Mouse (Mus musculus) intestine, postnatal 0 days (tissue): ENCODE data around the gene Tbc1d9. TPM values are rescaled to one million over a fixed set of nuclear protein-coding genes. Genes with fewer than 3 reads are reported as not detected.

ENCODE experiments used
- ATAC-seq: fragments of 200-750 bp; cut with Nextera tagmentation; 2 replicates; pipeline ENCODE4 v1.8.0; 2017; ENCODE audit warnings: mild to moderate bottlenecking, moderate TSS enrichment, moderate library complexity
- H3K27ac ChIP-seq: fragments of 300-500 bp; sonication (generic); 2 replicates; pipeline ENCODE4 v1.5.1; 2014; ENCODE audit warnings: mild to moderate bottlenecking, low read depth, low read length, moderate library complexity
- H3K27me3 ChIP-seq: fragments of 300-500 bp; sonication (generic); replicated peaks from 2 replicates; pipeline ENCODE4 v1.6.1; 2014; ENCODE audit warnings: low read length, mixed read lengths; ENCODE audit not compliant: control insufficient read depth, insufficient read depth
- H3K36me3 ChIP-seq: fragments of 300-500 bp; sonication (generic); 2 replicates; pipeline ENCODE4 v1.6.1; 2014; ENCODE audit warnings: mild to moderate bottlenecking, moderate library complexity; ENCODE audit not compliant: control insufficient read depth, insufficient read depth
- H3K4me1 ChIP-seq: fragments of 300-500 bp; sonication (generic); replicated peaks from 2 replicates; pipeline ENCODE4 v1.6.1; 2014; ENCODE audit warnings: antibody characterized with exemption, low read length, mixed read lengths; ENCODE audit not compliant: control insufficient read depth, insufficient read depth
- H3K4me2 ChIP-seq: fragments of 300-500 bp; sonication (generic); replicated peaks from 2 replicates; pipeline ENCODE4 v1.6.1; 2014; ENCODE audit warnings: low read depth, mild to moderate bottlenecking, moderate library complexity
- H3K4me3 ChIP-seq: fragments of 300-500 bp; sonication (generic); 2 replicates; pipeline ENCODE4 v1.5.1; 2014; ENCODE audit warnings: low read depth, low read length
- H3K9ac ChIP-seq: fragments of 300-500 bp; sonication (generic); 2 replicates; pipeline ENCODE4 v1.6.1; 2014; ENCODE audit warnings: mild to moderate bottlenecking, low read depth, low read length
- H3K9me3 ChIP-seq: fragments of 300-500 bp; sonication (generic); 2 replicates; pipeline ENCODE4 v1.6.1; 2016; ENCODE audit warnings: mixed run types; ENCODE audit not compliant: control insufficient read depth
- CTCF ChIP-seq: sonication (generic); IDR thresholded peaks from 2 replicates; pipeline ENCODE4 v1.5.1; 2016; ENCODE audit warnings: low read depth, mild to moderate bottlenecking, control low read depth, antibody characterized with exemption, moderate library complexity
- WGBS: fragments of 180-500 bp; shearing (Covaris S2); extraction: QIAGEN DNeasy Blood & Tissue Kit; methylation state at CpG from one replicate; pipeline ENCODE4 v1.1.7; 2014; 5-methylcytosine and 5-hydroxymethylcytosine counted together
- polyA plus RNA-seq: library from polyadenylated mRNA; unstranded; fragments of >200 nt; fragmentation: Nextera tagmentation; extraction: Ambion mirVana; gene quantifications from 2 replicates; pipeline ENCODE4 v1.2.1, GENCODE M21; 2015

Tbc1d9 gene
- polyA plus RNA-seq, 1 experiment from 2014 or later: 1.7 TPM

DNA sequence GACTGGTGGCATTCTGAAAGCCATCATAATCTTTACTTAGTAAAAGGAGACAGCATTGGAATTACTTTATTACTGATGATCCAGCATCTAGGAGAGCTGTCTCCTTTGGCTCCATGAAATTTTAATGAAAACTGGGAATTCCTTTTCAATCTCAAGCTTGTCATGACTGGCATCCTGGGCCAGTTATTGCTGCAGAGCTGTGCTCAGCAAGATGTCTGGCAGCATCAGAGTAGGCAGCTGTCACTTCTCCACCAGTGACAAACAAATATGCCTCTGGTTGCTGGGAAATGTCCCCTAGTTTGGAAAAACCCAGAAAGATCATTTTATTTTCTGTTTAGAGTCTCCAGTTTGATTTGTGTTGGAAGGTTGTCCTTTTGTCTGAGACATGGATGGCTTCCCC lies 74.2 kb downstream of the Tbc1d9 start:
- ATAC-seq: no peak
- H3K9me3 ChIP-seq: no peaks in the 10 kb centered on the region
- H3K36me3 ChIP-seq: no peaks in the 10 kb centered on the region
- no peaks in the 10 kb centered on the region for H3K4me1 ChIP-seq
- H3K27ac ChIP-seq: no peak overlapping the region
- H3K4me2 ChIP-seq: no peak overlapping the region
- H3K9ac ChIP-seq: no peak overlapping the region
- no peaks in the 10 kb centered on the region for H3K27me3 ChIP-seq
- TF ChIP-seq CTCF: no peak
- H3K4me3 ChIP-seq: no peak overlapping the region

DNA sequence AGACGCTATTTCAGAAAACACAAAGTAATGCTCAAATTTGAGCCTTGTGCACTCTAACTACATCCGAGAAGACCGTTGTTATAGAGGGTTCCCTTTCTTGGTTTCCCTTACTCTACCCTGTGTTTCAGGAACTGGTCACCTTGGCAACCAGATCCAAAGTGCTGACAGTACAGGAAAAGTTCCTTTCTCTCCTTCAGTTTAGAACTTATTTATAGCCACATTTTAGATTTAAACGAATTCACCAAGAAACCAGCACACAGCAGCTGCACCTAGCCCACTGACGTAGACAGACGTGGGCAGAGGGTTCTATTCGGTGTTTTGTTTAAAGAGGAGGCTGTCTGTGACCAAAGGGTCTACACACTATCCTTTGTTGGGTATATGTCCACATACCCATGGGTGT lies 79.0 kb downstream of the Tbc1d9 start:
- no peak for ATAC-seq
- no peak overlapping the region for H3K9ac ChIP-seq
- no peaks in the 10 kb centered on the region for H3K27me3 ChIP-seq
- H3K4me1 ChIP-seq: no peaks in the 10 kb centered on the region
- H3K27ac ChIP-seq: no peak overlapping the region
- no peak for TF ChIP-seq CTCF
- no peak overlapping the region for H3K4me3 ChIP-seq
- 86% methylated on average over 7 of the region's 7 CpGs for WGBS
- no peaks in the 10 kb centered on the region for H3K36me3 ChIP-seq
- H3K4me2 ChIP-seq: no peak overlapping the region
- no peaks in the 10 kb centered on the region for H3K9me3 ChIP-seq

DNA sequence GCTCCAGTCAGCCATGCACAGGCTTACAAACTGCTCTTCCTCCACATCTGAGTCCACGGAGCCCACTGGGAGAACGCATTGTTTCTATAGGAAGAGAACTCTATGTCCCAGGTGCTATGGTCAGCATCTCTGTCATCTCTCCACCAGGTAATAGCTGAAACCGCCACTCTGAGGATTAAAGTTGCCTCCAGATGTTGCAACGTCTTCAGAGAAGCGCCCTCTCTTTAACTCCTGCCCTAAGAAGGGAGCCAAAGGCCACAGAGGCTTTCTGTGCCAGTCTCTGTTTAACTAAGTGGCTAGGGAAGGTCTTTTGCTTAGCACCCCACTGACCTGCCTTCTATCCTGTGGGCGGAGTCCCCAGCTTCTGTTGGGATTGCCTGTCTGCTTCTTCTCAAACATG lies 85.7 kb downstream of the Tbc1d9 start:
- Histone ChIP-seq H3K4me3 (no peak overlapping the region), H3K4me1 (no peaks in the 10 kb centered on the region), H3K9me3 (no peaks in the 10 kb centered on the region), H3K27me3 (no peaks in the 10 kb centered on the region), H3K27ac (no peak overlapping the region), H3K36me3 (peaks cover 8% of the 10 kb centered on the region; the same call in 1 of the 2 replicates), H3K4me2 (no peak overlapping the region), H3K9ac (no peak overlapping the region)
- TF ChIP-seq CTCF: no peak
- 84% methylated on average over 6 of the region's 6 CpGs for WGBS
- no peak for ATAC-seq

DNA sequence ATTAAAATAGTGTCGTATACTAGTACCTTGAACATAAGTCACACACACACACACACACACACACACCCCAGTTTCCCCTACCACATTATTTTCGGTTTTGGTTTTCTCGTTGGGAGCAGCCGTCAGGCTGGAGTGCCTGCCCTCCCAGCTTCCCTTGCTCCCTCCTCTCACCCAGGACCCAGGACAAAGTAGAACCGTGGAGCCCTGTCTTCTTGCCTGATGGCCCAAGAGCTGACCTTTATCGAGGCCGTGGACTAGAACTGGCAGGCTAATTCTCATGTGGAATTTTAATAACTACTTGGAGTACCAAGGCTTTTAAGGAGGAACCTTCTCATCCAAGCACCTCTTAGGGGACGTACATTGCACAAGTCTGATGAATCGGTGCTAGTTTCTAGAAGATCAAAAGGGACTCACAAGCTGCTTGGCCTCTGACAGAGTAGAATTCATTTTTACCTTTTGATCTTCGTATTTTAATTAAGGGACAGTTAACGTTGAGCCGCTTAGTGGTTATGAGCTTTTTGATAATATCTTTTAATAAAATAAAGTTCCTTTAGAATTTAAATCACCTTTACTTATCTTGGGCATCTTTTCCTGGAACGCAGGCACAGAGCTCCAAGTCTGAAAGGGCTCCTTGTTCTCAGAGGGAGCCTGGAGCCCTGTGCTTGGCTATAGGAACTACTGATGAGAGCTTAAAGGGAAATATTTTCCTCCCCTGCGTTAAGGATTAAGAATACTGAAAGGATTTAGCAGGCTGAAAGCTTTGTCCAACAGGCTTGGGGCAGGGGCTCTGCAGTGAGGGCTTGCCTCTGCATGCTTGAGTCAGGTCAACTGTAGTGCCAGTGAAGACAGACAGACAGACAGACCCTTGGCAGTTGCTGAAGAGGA lies 86.5 kb downstream of the Tbc1d9 start:
- peaks cover 9% of the 10 kb centered on the region; the same call in 1 of the 2 replicates for H3K36me3 ChIP-seq
- no peaks in the 10 kb centered on the region for H3K27me3 ChIP-seq
- H3K9ac ChIP-seq: no peak overlapping the region
- H3K9me3 ChIP-seq: no peaks in the 10 kb centered on the region
- TF ChIP-seq CTCF: no peak
- H3K4me3 ChIP-seq: no peak overlapping the region
- 76% methylated on average over 14 of the region's 14 CpGs for WGBS
- H3K4me1 ChIP-seq: no peaks in the 10 kb centered on the region
- H3K4me2 ChIP-seq: no peak overlapping the region
- H3K27ac ChIP-seq: no peak overlapping the region
- ATAC-seq: no peak

DNA sequence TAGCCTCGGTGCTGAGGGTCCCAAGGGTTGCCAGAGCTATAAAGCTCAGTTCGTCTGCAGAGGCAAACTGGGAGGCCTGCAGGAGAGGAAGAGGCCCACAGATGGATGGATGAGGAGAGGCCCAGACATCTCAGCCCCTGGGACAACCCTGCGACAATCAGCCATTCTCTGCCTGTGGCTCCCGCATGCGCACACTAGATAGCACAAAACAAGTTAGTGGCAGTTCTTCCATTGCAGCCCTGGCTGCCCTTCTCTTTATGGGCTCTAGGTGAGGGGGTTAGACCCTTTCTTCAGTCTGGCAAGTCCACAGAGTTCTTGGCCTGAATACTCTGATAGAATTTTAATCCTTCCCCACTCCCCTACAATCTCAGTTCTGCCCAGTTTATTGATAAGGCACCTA lies 87.6 kb downstream of the Tbc1d9 start:
- H3K4me1 ChIP-seq: no peaks in the 10 kb centered on the region
- no peak overlapping the region for H3K9ac ChIP-seq
- no peak overlapping the region for H3K4me3 ChIP-seq
- H3K36me3 ChIP-seq: peaks cover 9% of the 10 kb centered on the region; the same call in 1 of the 2 replicates
- TF ChIP-seq CTCF: no peak
- H3K4me2 ChIP-seq: no peak overlapping the region
- H3K9me3 ChIP-seq: no peaks in the 10 kb centered on the region
- no peaks in the 10 kb centered on the region for H3K27me3 ChIP-seq
- ATAC-seq: no peak
- no peak overlapping the region for H3K27ac ChIP-seq
- 84% methylated on average over 5 of the region's 5 CpGs for WGBS

DNA sequence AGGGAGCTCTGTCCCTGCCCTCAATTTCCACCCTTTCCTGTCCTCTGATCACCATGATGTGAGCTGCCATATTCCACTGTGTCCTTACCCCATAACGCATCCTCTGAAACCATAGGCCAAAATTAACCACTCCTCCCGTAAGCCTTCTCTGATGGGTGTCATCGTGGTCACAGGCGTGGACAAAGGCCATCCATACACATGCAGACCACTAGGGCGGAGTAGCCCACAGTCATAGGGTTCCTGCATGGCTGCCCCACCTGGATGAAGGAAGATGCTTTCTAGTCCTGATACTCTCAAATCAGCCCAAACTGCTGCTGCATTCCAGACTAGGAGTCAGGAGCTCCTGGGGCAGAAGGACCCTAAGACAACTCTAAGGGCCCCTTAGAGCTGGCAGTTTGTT lies 92.5 kb downstream of the Tbc1d9 start:
- H3K4me1 ChIP-seq: no peaks in the 10 kb centered on the region
- no peak overlapping the region for H3K27ac ChIP-seq
- no peak for TF ChIP-seq CTCF
- peaks cover 16% of the 10 kb centered on the region; the same call in 1 of the 2 replicates for H3K36me3 ChIP-seq
- no peak overlapping the region for H3K4me3 ChIP-seq
- no peaks in the 10 kb centered on the region for H3K9me3 ChIP-seq
- H3K4me2 ChIP-seq: no peak overlapping the region
- no peak overlapping the region for H3K9ac ChIP-seq
- no peak for ATAC-seq
- no peaks in the 10 kb centered on the region for H3K27me3 ChIP-seq
- WGBS: 94% methylated on average over 5 of the region's 5 CpGs
